Mouse (Mus musculus) thymus, adult 2 months (tissue): ENCODE measurements at regions not wholly inside any gene's neighbourhood (a gene's known extent, or its start where the extent isn't known, plus 50 kb on each side); places are given as distances from the start of the nearest gene placed in this dataset.

Experiments
- CTCF ChIP-seq: fragments of 200-500 bp; IDR thresholded peaks from 2 replicates; pipeline ENCODE4 v1.5.1; 2012; ENCODE audit warnings: mild to moderate bottlenecking, control low read depth, low read length, moderate library complexity, borderline replicate concordance; ENCODE audit not compliant: control insufficient read depth, poor library complexity, insufficient read depth; ENCODE audit errors: extremely low read depth
- POLR2A ChIP-seq: fragments of 200-500 bp; IDR thresholded peaks from 2 replicates; pipeline ENCODE4 v1.6.1; 2012; ENCODE audit warnings: mild to moderate bottlenecking, low read length, control low read depth, moderate library complexity; ENCODE audit not compliant: control insufficient read depth, poor library complexity, insufficient read depth; ENCODE audit errors: extremely low read depth

DNA sequence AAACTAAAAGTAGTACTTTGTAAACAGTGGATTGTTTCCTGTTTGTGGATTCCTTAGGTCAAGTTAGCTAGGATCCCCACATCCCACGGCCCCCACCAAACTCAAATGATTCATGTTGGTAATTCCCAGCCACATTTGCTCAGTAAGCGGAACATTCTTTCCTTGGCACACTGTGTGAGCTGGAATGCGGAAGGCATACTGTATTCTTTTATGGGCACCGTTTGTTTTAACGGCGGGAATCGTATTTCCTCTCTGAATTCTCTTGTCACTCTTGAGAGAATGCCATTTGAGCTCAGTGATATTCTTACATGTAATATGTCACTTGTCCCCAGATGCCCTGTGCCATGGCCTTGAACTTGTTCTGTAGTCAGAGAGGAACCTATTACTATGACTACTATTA is 189.1 kb upstream of the Gm17509 start:
- TF ChIP-seq CTCF, result no peak
- no peak for TF ChIP-seq POLR2A
